Comparison of ENCODE assay signal across 19 mouse cellular contexts in genomic region chr9:13707066-13707555, GRCm38 (mm10).
"Had no signal": no experiment of that assay in that cellular context is flagged by ENCODE, and none has a peak within 500 bp of the region (broad histone marks: within the 10 kb centered on the region; RNA-seq: fewer than 3 reads in every experiment).

No protein-coding gene starts in this region.

- H3K4me2 ChIP-seq: lung, embryonic 15.5 days; midbrain, embryonic 11.5 days; midbrain, embryonic 13.5 days; midbrain, embryonic 15.5 days; neural tube, embryonic 12.5 days had no signal

- H3K9me3 ChIP-seq: lung, embryonic 15.5 days; megakaryocyte, embryonic 14.5 days; midbrain, embryonic 13.5 days; midbrain, embryonic 15.5 days; neural tube, embryonic 12.5 days had no signal

- H3K9ac ChIP-seq: liver, postnatal 0 days; lung, embryonic 15.5 days; midbrain, embryonic 13.5 days; midbrain, embryonic 15.5 days; neural tube, embryonic 12.5 days had no signal

- H3K4me1 ChIP-seq: lung, embryonic 15.5 days; midbrain, embryonic 13.5 days; midbrain, embryonic 15.5 days; neural tube, embryonic 12.5 days had no signal

- H3K27me3 ChIP-seq: lung, embryonic 15.5 days; midbrain, embryonic 13.5 days; midbrain, embryonic 15.5 days; neural tube, embryonic 12.5 days had no signal

- H3K4me3 ChIP-seq: lung, embryonic 15.5 days; megakaryocyte, embryonic 14.5 days; midbrain, embryonic 13.5 days; midbrain, embryonic 15.5 days; neural tube, embryonic 12.5 days had no signal

- H3K27ac ChIP-seq: lung, embryonic 15.5 days; macrophage; midbrain, embryonic 13.5 days; midbrain, embryonic 15.5 days; neural tube, embryonic 12.5 days had no signal

- ATAC-seq: liver, postnatal 0 days; lung, postnatal 0 days; midbrain, embryonic 13.5 days; midbrain, embryonic 15.5 days had no signal

- DNase-seq: liver, postnatal 0 days; lung, adult 2 months; lung, postnatal 14 days; lung, postnatal 36 days; retina, postnatal 1 day; right cerebral cortex, adult 18-20 months; right cerebral cortex, postnatal 25 days; right cerebral cortex, postnatal 4 days; spleen, adult 18-20 months; thymus, adult 18-20 months; thymus, postnatal 25 days had no signal

- H3K36me3 ChIP-seq: midbrain, embryonic 15.5 days had no signal
